Mouse (Mus musculus): Measurements from ENCODE around the gene Prkcd.
A peak's percentile ranks its signal among the peaks of the same experiment; 100 is the strongest.

DNA sequence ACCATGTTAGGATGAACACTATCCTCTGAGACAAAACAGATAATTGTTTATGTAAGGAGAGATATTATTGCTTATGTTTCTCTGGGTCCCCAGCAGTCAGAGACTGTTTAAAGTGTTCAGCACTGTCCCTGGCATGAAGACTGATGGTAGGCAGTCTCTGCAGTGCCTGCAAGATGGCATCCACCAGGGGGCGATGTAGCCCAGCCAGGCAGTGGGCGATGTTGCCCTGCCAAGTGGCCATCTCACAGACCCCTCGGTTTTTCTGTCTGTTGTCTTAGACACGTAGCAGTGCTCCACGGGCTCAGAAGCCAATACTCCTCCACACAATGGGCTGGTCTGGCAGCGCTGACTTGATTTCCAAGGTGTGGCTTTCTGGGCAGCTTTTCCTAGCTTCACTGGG, 34.6 kb downstream of the Prkcd start:
- TF ChIP-seq CTCF (IDR thresholded peaks at IDR 0.05; ENCODE audit: low read depth, low read length), result peak; percentile 95
- no peak for TF ChIP-seq POLR2A (IDR thresholded peaks at IDR 0.05; ENCODE audit: insufficient read depth, low read length)
- no peak for TF ChIP-seq EP300 (IDR thresholded peaks at IDR 0.05; ENCODE audit: insufficient read depth, low read depth, low read length)
